Mouse (Mus musculus): Measurements from ENCODE around the gene Slc37a3. TPM values are rescaled to one million over a fixed set of nuclear protein-coding genes. Genes with fewer than 3 reads are reported as not detected.
"Not testable (repeated sequence)": the region's sequence is repeated elsewhere in the genome, so short reads cannot be mapped to it uniquely, and the experiment has no call there.

Gene Slc37a3
- total and polyA plus RNA-seq, 3 experiments, result 9.2 to 19.3 (median 18.8) TPM

DNA sequence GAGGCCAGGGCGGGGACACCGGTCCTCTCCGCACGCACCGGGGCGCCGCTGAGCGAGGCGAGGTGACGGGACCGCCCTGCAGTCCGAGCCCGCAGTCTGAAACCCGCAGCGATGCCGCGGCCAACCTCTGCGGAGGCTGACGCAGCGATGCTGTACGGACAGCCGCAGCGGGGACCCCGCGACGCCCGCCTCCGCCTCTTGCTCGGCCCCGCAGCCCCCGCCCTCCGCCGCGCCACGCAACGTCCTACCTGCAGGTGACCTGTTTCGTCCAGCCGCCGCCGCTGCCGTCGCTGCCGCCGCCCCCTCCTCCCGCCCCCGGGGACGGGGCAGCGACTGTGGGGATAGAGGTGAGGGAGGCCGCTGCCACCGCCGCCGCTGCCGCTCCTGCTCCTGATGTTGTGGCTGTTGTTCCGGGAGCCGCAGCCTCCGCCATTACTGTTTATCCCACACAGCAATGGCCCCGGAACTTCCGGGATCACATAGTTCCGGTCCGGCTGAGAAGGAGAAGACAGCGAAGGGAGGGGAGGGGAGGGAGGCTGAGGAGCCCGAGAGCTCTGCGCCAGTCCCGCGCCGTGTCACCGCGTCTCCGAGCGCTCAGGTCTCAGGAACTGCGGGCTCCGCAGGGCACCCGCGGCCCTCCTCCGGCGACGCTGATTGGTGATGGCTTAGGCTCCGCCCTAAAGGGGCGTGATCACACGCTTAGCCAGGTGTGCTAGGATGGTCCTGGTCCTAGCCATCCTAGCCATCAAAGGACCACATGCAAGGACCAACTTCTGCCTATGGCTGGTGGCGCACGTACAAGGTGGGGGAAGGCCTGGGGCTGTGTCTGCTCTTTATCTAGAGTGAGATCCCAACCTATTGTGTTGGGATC is 42.6 kb upstream of the Slc37a3 start, which contains the start of gene Mkrn1:
Gene Mkrn1 (minus strand): TSS at position 612 of the 871 bp plus-strand sequence.
- TF ChIP-seq POLR2A (IDR thresholded peaks at IDR 0.05; ENCODE audit: insufficient read depth, low read depth, low read length), result peak; percentile 64
- 0 out of 2 replicates have a peak, but pooled peaks have one; percentile 46 for TF ChIP-seq EP300 (IDR thresholded peaks at IDR 0.05; ENCODE audit: insufficient read depth, low read depth, low read length)
- TF ChIP-seq CTCF (IDR thresholded peaks at IDR 0.05), result 0 out of 2 replicates have a peak, but pooled peaks have one; percentile 5
- Histone ChIP-seq H3K27ac (peak within 1 kb of the TSS; percentile 78), H3K36me3 (ENCODE audit: control insufficient read depth, insufficient read depth, low read length) (no peaks in the 10 kb centered on the region), H3K79me2 (replicated peaks; ENCODE audit: control insufficient read depth, insufficient read depth, low read length) (peaks cover 4% of the 10 kb centered on the region; the same call in 1 of the 2 replicates), H3K9ac (ENCODE audit: low read depth, low read length) (peak within 1 kb of the TSS; percentile 91), H3K4me3 (peak within 1 kb of the TSS; percentile 94), H3K27me3 (ENCODE audit: control insufficient read depth, insufficient read depth, low read length) (no peaks in the 10 kb centered on the region), H3K4me1 (ENCODE audit: control insufficient read depth, insufficient read depth, low read length) (peaks cover 1% of the 10 kb centered on the region; the same call in 1 of the 2 replicates)
- WGBS, result under 1% methylated on average over 80 of the region's 82 CpGs
- intact Hi-C loops (cut with DNase I), result loop anchor here (5.0 kb wide), 1 partner anchor 147 kb away; no protein-coding TSS in a partner anchor
- peak; percentile 80 to 81 for DNase-seq

DNA sequence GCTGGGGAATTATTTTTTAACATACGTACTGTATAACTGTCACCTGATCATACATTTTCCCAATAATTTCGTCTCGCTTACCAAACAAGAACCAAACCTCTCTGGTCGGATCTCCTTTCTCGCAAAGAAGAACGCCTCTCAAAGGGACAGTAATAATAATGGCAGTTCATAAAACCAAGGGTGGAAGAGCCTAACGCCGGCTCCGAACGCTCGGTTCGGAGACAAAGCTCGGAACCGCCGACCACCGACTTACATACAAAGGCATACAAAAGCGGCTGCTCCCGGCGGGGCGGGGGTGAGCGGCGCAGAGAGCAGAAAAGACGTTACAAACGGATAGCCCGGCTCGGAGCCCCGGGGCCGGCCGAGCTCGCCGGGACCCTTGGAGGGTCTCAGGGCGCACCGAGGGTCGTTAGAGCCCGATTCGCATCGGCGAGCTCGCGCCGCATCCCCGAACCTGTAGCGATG is 41.9 kb upstream of the Slc37a3 start:
- intact Hi-C loops (cut with DNase I), result loop anchor here (5.0 kb wide), 1 partner anchor 148 kb away; no protein-coding TSS in a partner anchor
- TF ChIP-seq POLR2A (IDR thresholded peaks at IDR 0.05; ENCODE audit: insufficient read depth, low read depth, low read length) (no peak), CTCF (IDR thresholded peaks at IDR 0.05) (no peak), EP300 (IDR thresholded peaks at IDR 0.05; ENCODE audit: insufficient read depth, low read depth, low read length) (no peak)
- peaks cover 1% of the 10 kb centered on the region; the same call in 1 of the 2 replicates for H3K4me1 ChIP-seq (ENCODE audit: control insufficient read depth, insufficient read depth, low read length)
- no peaks in the 10 kb centered on the region for H3K36me3 ChIP-seq (ENCODE audit: control insufficient read depth, insufficient read depth, low read length)
- H3K4me3 ChIP-seq, result peak overlapping the region; percentile 94
- peaks cover 4% of the 10 kb centered on the region; the same call in 1 of the 2 replicates for H3K79me2 ChIP-seq (replicated peaks; ENCODE audit: control insufficient read depth, insufficient read depth, low read length)
- H3K9ac ChIP-seq (ENCODE audit: low read depth, low read length), result peak overlapping the region; percentile 91
- 1% methylated on average over 43 of the region's 43 CpGs for WGBS
- no peaks in the 10 kb centered on the region for H3K27me3 ChIP-seq (ENCODE audit: control insufficient read depth, insufficient read depth, low read length)
- DNase-seq, result no peak
- peak overlapping the region; percentile 78 for H3K27ac ChIP-seq

DNA sequence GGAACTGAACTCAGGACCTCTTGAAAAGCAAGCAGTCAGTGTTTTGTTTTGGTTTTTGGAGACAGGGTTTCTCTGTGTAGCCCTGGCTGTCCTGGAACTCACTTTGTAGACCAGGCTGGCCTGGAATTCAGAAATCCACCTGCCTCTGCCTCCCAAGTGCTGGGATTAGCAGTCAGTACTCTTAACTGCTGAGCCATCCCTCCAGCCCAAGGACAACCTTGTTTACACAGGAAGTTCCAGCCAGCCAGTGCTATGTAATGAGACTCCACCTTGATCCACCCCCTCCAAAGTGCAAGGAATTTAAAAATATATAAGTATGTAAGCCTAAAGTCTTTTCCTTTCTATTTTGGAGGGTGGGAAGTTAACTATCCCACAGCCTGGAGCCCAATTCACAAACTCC is 39.2 kb upstream of the Slc37a3 start:
- intact Hi-C loops (cut with DNase I), result loop anchor here (5.0 kb wide), 1 partner anchor 151 kb away; no protein-coding TSS in a partner anchor
- not testable (repeated sequence) for H3K4me3 ChIP-seq; H3K27ac ChIP-seq; H3K79me2 ChIP-seq (replicated peaks; ENCODE audit: control insufficient read depth, insufficient read depth, low read length); H3K4me1 ChIP-seq (ENCODE audit: control insufficient read depth, insufficient read depth, low read length); H3K9ac ChIP-seq (ENCODE audit: low read depth, low read length); DNase-seq; H3K36me3 ChIP-seq (ENCODE audit: control insufficient read depth, insufficient read depth, low read length); H3K27me3 ChIP-seq (ENCODE audit: control insufficient read depth, insufficient read depth, low read length)

DNA sequence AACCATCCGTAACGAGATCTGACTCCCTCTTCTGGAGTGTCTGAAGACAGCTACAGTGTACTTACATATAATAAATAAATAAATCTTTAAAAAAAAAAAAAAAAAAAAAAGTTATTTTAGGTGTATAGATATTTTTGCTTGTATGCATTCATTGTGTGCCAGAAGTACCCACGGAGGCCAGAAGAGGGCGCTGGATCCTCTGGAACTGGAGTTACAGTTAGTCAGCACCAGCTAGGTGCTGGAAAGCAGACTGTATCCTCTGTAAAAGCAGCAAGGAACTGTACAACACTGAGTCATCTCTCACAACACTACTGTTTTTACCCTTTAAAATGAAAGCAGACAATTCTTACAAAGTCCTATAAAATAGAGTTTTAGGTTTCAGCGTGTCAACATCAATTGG is 38.3 kb upstream of the Slc37a3 start:
- H3K27ac ChIP-seq, result no peak overlapping the region
- peaks cover 1% of the 10 kb centered on the region; the same call in 1 of the 2 replicates for H3K4me1 ChIP-seq (ENCODE audit: control insufficient read depth, insufficient read depth, low read length)
- H3K27me3 ChIP-seq (ENCODE audit: control insufficient read depth, insufficient read depth, low read length), result no peaks in the 10 kb centered on the region
- TF ChIP-seq POLR2A (IDR thresholded peaks at IDR 0.05; ENCODE audit: insufficient read depth, low read depth, low read length), result no peak
- TF ChIP-seq EP300 (IDR thresholded peaks at IDR 0.05; ENCODE audit: insufficient read depth, low read depth, low read length), result no peak
- peak; percentile 66 for TF ChIP-seq CTCF (IDR thresholded peaks at IDR 0.05)
- intact Hi-C loops (cut with DNase I), result loop anchor here (5.0 kb wide), 1 partner anchor 152 kb away; no protein-coding TSS in a partner anchor
- 65% methylated on average over 4 of the region's 5 CpGs for WGBS
- H3K79me2 ChIP-seq (replicated peaks; ENCODE audit: control insufficient read depth, insufficient read depth, low read length), result peaks cover 4% of the 10 kb centered on the region; the same call in 1 of the 2 replicates
- no peaks in the 10 kb centered on the region for H3K36me3 ChIP-seq (ENCODE audit: control insufficient read depth, insufficient read depth, low read length)
- no peak overlapping the region for H3K9ac ChIP-seq (ENCODE audit: low read depth, low read length)
- DNase-seq, result peak; percentile 45 to 77
- H3K4me3 ChIP-seq, result no peak overlapping the region

DNA sequence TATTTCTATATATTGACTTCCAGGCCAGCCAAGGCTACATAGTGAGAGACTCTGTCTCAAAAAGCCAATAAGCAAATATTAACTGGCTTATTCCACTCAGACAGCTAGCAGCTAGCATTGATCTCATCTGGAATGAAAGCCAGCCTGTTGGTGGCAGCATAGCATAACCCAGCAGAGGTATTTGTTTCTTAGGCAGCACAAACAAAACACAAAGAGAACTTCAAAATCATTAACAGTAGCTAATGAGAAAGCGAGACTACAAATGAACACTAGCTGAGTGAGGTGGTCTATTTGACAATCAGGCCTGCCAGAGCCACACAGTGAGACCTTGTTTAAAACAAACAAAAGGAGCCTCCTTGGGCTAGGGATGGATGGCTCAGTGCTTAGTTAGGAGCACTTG is 36.6 kb upstream of the Slc37a3 start:
- H3K27ac ChIP-seq, result no peak overlapping the region
- H3K4me3 ChIP-seq, result no peak overlapping the region
- intact Hi-C loops (cut with DNase I), result no loop called here
- DNase-seq, result no peak
- no peaks in the 10 kb centered on the region; the same call in 1 of the 2 replicates for H3K4me1 ChIP-seq (ENCODE audit: control insufficient read depth, insufficient read depth, low read length)
- no peaks in the 10 kb centered on the region; the same call in 1 of the 2 replicates for H3K79me2 ChIP-seq (replicated peaks; ENCODE audit: control insufficient read depth, insufficient read depth, low read length)
- WGBS, result 86% methylated on average over 1 of the region's 1 CpGs
- H3K27me3 ChIP-seq (ENCODE audit: control insufficient read depth, insufficient read depth, low read length), result no peaks in the 10 kb centered on the region
- TF ChIP-seq CTCF (IDR thresholded peaks at IDR 0.05) (peak; percentile 48), POLR2A (IDR thresholded peaks at IDR 0.05; ENCODE audit: insufficient read depth, low read depth, low read length) (no peak), EP300 (IDR thresholded peaks at IDR 0.05; ENCODE audit: insufficient read depth, low read depth, low read length) (no peak)
- no peak overlapping the region for H3K9ac ChIP-seq (ENCODE audit: low read depth, low read length)
- H3K36me3 ChIP-seq (ENCODE audit: control insufficient read depth, insufficient read depth, low read length), result no peaks in the 10 kb centered on the region; the same call in 1 of the 2 replicates

Data from heart, adult 2 months (tissue).